Mouse (Mus musculus): ENCODE results near the gene Dapk2.

DNA sequence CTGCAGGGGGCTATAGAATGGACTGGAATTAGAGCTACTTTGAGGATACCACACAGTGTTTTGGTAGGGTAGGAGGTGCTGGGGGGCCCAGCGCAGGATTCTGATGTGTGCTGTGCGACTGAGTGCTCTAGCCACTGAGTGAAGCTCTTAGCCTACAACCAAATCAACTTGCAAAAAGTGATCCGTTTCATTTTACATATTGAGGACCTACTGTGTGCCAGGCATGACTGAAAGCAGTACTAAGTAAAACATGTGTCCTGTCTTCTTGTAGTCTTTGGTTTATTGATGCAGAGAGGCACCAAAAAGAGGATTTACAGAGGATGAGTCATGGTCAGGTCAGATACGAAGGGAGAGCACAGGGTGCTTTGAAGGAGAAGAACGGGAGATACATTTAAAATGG is 9.2 kb downstream of the Dapk2 start:
- TF ChIP-seq GATA1 (IDR thresholded peaks at IDR 0.05; ENCODE audit: low read length), result no peak
- no peak for TF ChIP-seq TAL1 (IDR thresholded peaks at IDR 0.05; ENCODE audit: low read length)
